Mouse (Mus musculus) spleen, postnatal 4 days (tissue): ENCODE measurements around the gene Jag1.

Experiments
- DNase-seq, 2 experiments: peaks; one replicate each; pipeline ENCODE4 v3.0.0; 2022; ENCODE audit warnings: low spot score in 2 of 2

Gene Jag1

DNA sequence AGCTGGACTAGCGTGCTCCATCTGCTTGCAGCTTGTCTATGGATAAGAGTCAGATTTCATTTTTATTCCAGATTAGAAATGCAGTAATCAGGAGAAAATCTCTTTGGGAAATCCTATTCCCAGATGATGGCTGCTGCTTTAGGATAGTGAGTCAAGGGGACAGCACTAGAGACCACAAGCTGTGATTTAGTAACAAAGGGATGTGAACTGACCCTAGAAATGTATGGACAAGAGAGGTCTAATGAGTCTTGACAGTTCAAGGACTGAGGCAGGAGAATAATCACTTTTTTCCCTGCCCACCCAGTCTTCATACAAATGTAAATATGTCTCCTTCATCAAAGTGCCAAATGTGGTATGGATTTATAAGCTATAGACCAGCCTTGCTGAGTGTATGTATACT, 52.6 kb downstream of the Jag1 start:
- DNase-seq, result no peak

DNA sequence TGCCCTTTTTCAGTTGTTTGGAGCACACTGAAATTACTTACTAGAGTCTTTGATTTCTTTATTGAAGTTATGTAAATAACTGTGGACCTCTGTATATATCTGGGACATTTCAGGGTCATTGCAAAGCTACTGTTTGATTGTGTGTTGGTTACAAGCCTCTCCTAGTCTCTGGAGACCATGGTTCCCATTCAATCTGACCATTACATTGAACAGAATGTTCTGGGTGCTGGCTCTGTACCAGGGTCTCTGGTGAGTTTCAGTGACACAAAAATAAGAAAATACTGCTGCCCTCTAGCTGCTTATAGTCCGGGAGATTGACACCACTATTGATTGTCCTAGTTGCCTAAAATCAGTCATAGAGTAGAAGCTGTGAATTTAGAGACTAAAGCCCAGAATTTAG, 66.5 kb downstream of the Jag1 start:
- DNase-seq, result no peak

DNA sequence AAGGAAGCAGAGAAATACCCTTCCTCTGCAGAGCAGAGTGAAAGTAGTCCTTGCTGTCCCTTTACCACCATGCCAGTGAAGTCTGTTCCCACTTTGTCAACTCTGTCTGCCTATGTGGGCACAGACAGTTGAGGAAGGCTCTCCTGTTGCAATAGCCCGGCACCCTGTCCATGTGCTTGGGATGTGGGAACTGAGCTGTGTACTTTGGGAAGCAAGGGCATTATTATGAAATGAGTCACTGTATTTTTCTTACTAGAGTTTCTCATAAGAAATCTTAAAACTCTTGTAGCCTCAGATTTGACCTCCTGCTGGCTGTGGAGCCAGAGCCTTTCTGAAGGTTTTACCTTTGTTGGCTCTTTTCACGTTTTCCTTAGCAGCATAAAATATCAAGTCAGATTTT, 67.1 kb downstream of the Jag1 start:
- DNase-seq, result no peak

DNA sequence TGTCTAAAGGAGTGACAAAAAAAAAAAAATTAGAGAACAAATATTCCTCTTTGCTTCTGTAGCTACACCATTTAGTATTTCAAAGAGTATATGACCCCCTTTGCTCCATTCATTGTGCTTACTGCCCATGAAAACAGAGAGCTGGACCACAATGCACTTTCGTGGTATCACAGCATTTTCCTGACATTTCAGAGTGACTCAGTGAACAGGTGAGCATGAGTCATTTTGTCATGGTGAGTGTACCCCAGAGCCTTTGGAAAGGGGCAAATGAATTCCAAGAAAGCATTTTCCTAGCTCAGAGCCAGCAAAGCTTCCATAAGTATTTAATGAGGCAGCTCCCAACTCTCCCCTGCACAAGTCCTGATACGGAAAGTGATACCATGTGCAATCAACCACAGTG, 72.3 kb downstream of the Jag1 start:
- DNase-seq, result no peak
